Mouse (Mus musculus): Measurements from ENCODE around the gene Car5a.

The Car5a gene

GRCm38 (mm10) chr8:121877212-121877611 is 67.5 kb downstream of the Car5a start:
- DNase-seq = no peak

- no peak for DNase-seq
Observed at GRCm38 (mm10) chr8:121875517-121875916, 69.2 kb downstream of the Car5a start.

- no peak for DNase-seq
Observed at GRCm38 (mm10) chr8:121875045-121875444, 69.7 kb downstream of the Car5a start.

GRCm38 (mm10) chr8:121874031-121874430 is 70.7 kb downstream of the Car5a start:
- peak; percentile 59 to 61 for DNase-seq

- DNase-seq = no peak
Observed at GRCm38 (mm10) chr8:121871833-121872440, 72.8 kb downstream of the Car5a start.

DNA sequence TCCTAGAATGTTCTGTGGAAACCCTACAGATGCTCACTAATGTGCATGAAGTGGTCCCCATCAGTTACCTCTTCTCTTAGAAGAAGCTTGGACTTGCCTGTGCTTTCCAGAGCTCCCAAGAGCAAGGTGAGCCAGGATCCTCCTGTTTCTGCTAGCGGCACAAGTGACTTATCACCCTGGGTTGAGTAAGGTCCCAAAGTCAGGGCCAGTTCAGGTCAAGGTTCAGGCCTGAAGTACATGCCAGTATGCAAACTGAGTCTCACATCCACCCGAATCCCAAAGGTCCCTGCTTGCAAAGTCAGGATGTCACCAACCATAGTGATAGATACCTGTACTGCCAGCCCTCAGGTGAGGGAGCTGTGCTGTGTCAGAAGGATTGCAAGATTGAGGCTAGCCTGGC is 74.5 kb downstream of the Car5a start:
- DNase-seq = no peak

GRCm38 (mm10) chr8:121868896-121869295 is 75.8 kb downstream of the Car5a start:
- no peak for DNase-seq

DNA sequence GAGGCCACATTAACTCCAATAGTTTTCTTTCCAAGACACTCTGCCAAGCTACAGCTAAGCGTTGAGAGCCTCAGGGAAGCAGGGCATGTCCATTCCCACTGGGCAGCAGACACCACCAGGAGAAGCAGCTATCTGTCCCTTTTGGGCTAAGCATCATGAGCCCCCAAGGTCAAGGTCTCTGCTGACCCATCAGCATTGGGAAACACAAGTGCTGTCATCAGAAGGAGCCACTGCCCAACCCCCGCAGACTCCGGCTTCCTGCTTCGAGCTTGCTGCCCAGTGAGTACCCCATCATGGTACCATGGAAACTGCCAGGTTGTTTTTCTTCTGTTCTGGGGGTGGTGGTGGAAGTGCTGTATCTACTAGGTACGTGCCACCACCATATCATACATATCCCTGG is 76.5 kb downstream of the Car5a start:
- DNase-seq = no peak
